Mouse (Mus musculus): ENCODE measurements around the gene Sept1. TPM values are rescaled to one million over a fixed set of nuclear protein-coding genes. Genes with fewer than 3 reads are reported as not detected.
"Not testable (repeated sequence)": the region's sequence is repeated elsewhere in the genome, so short reads cannot be mapped to it uniquely, and the experiment has no call there.

The Sept1 gene
- total and polyA plus RNA-seq, 3 experiments: 51.1 to 263 (median 128) TPM

GRCm38 (mm10) chr7:127184720-127185119 lies 48.2 kb downstream of the Sept1 start:
- Histone ChIP-seq H3K36me3 (replicated peaks) (peaks cover 26% of the 10 kb centered on the region), H3K4me1 (ENCODE audit: insufficient read depth, low read depth, low read length) (peaks cover 87% of the 10 kb centered on the region), H3K27me3 (ENCODE audit: insufficient read depth, low read length) (no peaks in the 10 kb centered on the region), H3K4me3 (ENCODE audit: low read depth, low read length) (no peak overlapping the region), H3K9me3 (replicated peaks) (no peaks in the 10 kb centered on the region)
- no peak for DNase-seq (ENCODE audit: low spot score)
- TF ChIP-seq GATA1 (IDR thresholded peaks at IDR 0.05; ENCODE audit: borderline replicate concordance, low read length): no peak
- no peak for TF ChIP-seq TAL1 (conservative IDR thresholded peaks at IDR 0.05; ENCODE audit: low read depth, low read length)
- no peak for TF ChIP-seq GATA2 (IDR thresholded peaks at IDR 0.05; ENCODE audit: borderline replicate concordance, low read depth, low read length)
- TF ChIP-seq POLR2AphosphoS5 (IDR thresholded peaks at IDR 0.05; ENCODE audit: insufficient replicate concordance, low read depth, low read length): no peak
- no peak for TF ChIP-seq CTCF (IDR thresholded peaks at IDR 0.05; ENCODE audit: low read depth, low read length)
- no peak for ATAC-seq (ENCODE audit: extremely low read depth, insufficient number of reproducible peaks, low FRiP score, poor library complexity, severe bottlenecking)

- Histone ChIP-seq H3K27me3 (ENCODE audit: insufficient read depth, low read length) (no peaks in the 10 kb centered on the region), H3K4me1 (ENCODE audit: insufficient read depth, low read depth, low read length) (peaks cover 79% of the 10 kb centered on the region), H3K9me3 (replicated peaks) (peaks cover 4% of the 10 kb centered on the region; the same call in 1 of the 2 replicates), H3K4me3 (ENCODE audit: low read depth, low read length) (no peak overlapping the region), H3K36me3 (replicated peaks) (peaks cover 18% of the 10 kb centered on the region)
- ATAC-seq (ENCODE audit: extremely low read depth, insufficient number of reproducible peaks, low FRiP score, poor library complexity, severe bottlenecking) (no peak), DNase-seq (ENCODE audit: low spot score) (no peak)
- TF ChIP-seq GATA1 (IDR thresholded peaks at IDR 0.05; ENCODE audit: borderline replicate concordance, low read length): no peak
- TF ChIP-seq CTCF (IDR thresholded peaks at IDR 0.05; ENCODE audit: low read depth, low read length): 0 out of 2 replicates have a peak, but pooled peaks have one; percentile 29
Measured at GRCm38 (mm10) chr7:127183828-127184227, 49.1 kb downstream of the Sept1 start.

- DNase-seq (ENCODE audit: low spot score): peak; percentile 60
- peaks cover 13% of the 10 kb centered on the region for H3K36me3 ChIP-seq (replicated peaks)
- no peak for TF ChIP-seq GATA1 (IDR thresholded peaks at IDR 0.05; ENCODE audit: borderline replicate concordance, low read length)
- TF ChIP-seq CTCF (IDR thresholded peaks at IDR 0.05; ENCODE audit: low read depth, low read length): no peak
- peak; percentile 78 for TF ChIP-seq TAL1 (conservative IDR thresholded peaks at IDR 0.05; ENCODE audit: low read depth, low read length)
- no peak for TF ChIP-seq GATA2 (IDR thresholded peaks at IDR 0.05; ENCODE audit: borderline replicate concordance, low read depth, low read length)
- no peak for TF ChIP-seq POLR2AphosphoS5 (IDR thresholded peaks at IDR 0.05; ENCODE audit: insufficient replicate concordance, low read depth, low read length)
- peak; percentile 58 for ATAC-seq (ENCODE audit: extremely low read depth, insufficient number of reproducible peaks, low FRiP score, poor library complexity, severe bottlenecking)
- peaks cover 4% of the 10 kb centered on the region; the same call in 1 of the 2 replicates for H3K9me3 ChIP-seq (replicated peaks)
- H3K4me3 ChIP-seq (ENCODE audit: low read depth, low read length): no peak overlapping the region
- H3K27me3 ChIP-seq (ENCODE audit: insufficient read depth, low read length): no peaks in the 10 kb centered on the region
- peaks cover 74% of the 10 kb centered on the region for H3K4me1 ChIP-seq (ENCODE audit: insufficient read depth, low read depth, low read length)
Measured at GRCm38 (mm10) chr7:127183345-127183744, 49.6 kb downstream of the Sept1 start.

- not testable (repeated sequence) for H3K36me3 ChIP-seq (replicated peaks); H3K9me3 ChIP-seq (replicated peaks)
Measured at GRCm38 (mm10) chr7:127181724-127182123, 51.2 kb downstream of the Sept1 start.

GRCm38 (mm10) chr7:127180783-127181182 lies 52.1 kb downstream of the Sept1 start:
- H3K9me3 ChIP-seq (replicated peaks): peaks cover 4% of the 10 kb centered on the region; the same call in 1 of the 2 replicates
- TF ChIP-seq TAL1 (conservative IDR thresholded peaks at IDR 0.05; ENCODE audit: low read depth, low read length) (no peak), GATA2 (IDR thresholded peaks at IDR 0.05; ENCODE audit: borderline replicate concordance, low read depth, low read length) (no peak), GATA1 (IDR thresholded peaks at IDR 0.05; ENCODE audit: borderline replicate concordance, low read length) (no peak), CTCF (IDR thresholded peaks at IDR 0.05; ENCODE audit: low read depth, low read length) (no peak), POLR2AphosphoS5 (IDR thresholded peaks at IDR 0.05; ENCODE audit: insufficient replicate concordance, low read depth, low read length) (no peak)
- H3K27me3 ChIP-seq (ENCODE audit: insufficient read depth, low read length): no peaks in the 10 kb centered on the region
- peak; percentile 62 for ATAC-seq (ENCODE audit: extremely low read depth, insufficient number of reproducible peaks, low FRiP score, poor library complexity, severe bottlenecking)
- DNase-seq (ENCODE audit: low spot score): no peak
- peaks cover 73% of the 10 kb centered on the region for H3K4me1 ChIP-seq (ENCODE audit: insufficient read depth, low read depth, low read length)
- H3K4me3 ChIP-seq (ENCODE audit: low read depth, low read length): no peak overlapping the region; the same call in 1 of the 2 replicates
- peaks cover 2% of the 10 kb centered on the region for H3K36me3 ChIP-seq (replicated peaks)

More at GRCm38 (mm10) chr7:127181724-127182123, 51.2 kb downstream of the Sept1 start:
- ATAC-seq (ENCODE audit: extremely low read depth, insufficient number of reproducible peaks, low FRiP score, poor library complexity, severe bottlenecking); DNase-seq (ENCODE audit: low spot score); H3K4me3 ChIP-seq (ENCODE audit: low read depth, low read length); H3K27me3 ChIP-seq (ENCODE audit: insufficient read depth, low read length): not testable (repeated sequence)
- H3K4me1 ChIP-seq (ENCODE audit: insufficient read depth, low read depth, low read length): peaks cover 78% of the 10 kb centered on the region

- Histone ChIP-seq H3K9me3 (replicated peaks) (peaks cover 4% of the 10 kb centered on the region; the same call in 1 of the 2 replicates), H3K36me3 (replicated peaks) (peaks cover 2% of the 10 kb centered on the region), H3K4me1 (ENCODE audit: insufficient read depth, low read depth, low read length) (peaks cover 54% of the 10 kb centered on the region), H3K4me3 (ENCODE audit: low read depth, low read length) (no peak overlapping the region), H3K27me3 (ENCODE audit: insufficient read depth, low read length) (no peaks in the 10 kb centered on the region)
- TF ChIP-seq POLR2AphosphoS5 (IDR thresholded peaks at IDR 0.05; ENCODE audit: insufficient replicate concordance, low read depth, low read length) (no peak), GATA1 (IDR thresholded peaks at IDR 0.05; ENCODE audit: borderline replicate concordance, low read length) (no peak), TAL1 (conservative IDR thresholded peaks at IDR 0.05; ENCODE audit: low read depth, low read length) (no peak), CTCF (IDR thresholded peaks at IDR 0.05; ENCODE audit: low read depth, low read length) (no peak), GATA2 (IDR thresholded peaks at IDR 0.05; ENCODE audit: borderline replicate concordance, low read depth, low read length) (no peak)
- ATAC-seq (ENCODE audit: extremely low read depth, insufficient number of reproducible peaks, low FRiP score, poor library complexity, severe bottlenecking): no peak
- no peak for DNase-seq (ENCODE audit: low spot score)
Measured at GRCm38 (mm10) chr7:127176937-127177336, 56.0 kb downstream of the Sept1 start.

- Histone ChIP-seq H3K4me1 (ENCODE audit: insufficient read depth, low read depth, low read length) (peaks cover 51% of the 10 kb centered on the region), H3K27me3 (ENCODE audit: insufficient read depth, low read length) (no peaks in the 10 kb centered on the region), H3K9me3 (replicated peaks) (peaks cover 2% of the 10 kb centered on the region), H3K36me3 (replicated peaks) (no peaks in the 10 kb centered on the region), H3K4me3 (ENCODE audit: low read depth, low read length) (no peak overlapping the region)
- ATAC-seq (ENCODE audit: extremely low read depth, insufficient number of reproducible peaks, low FRiP score, poor library complexity, severe bottlenecking): no peak
- TF ChIP-seq GATA1 (IDR thresholded peaks at IDR 0.05; ENCODE audit: borderline replicate concordance, low read length) (no peak), CTCF (IDR thresholded peaks at IDR 0.05; ENCODE audit: low read depth, low read length) (no peak), GATA2 (IDR thresholded peaks at IDR 0.05; ENCODE audit: borderline replicate concordance, low read depth, low read length) (no peak), TAL1 (conservative IDR thresholded peaks at IDR 0.05; ENCODE audit: low read depth, low read length) (no peak), POLR2AphosphoS5 (IDR thresholded peaks at IDR 0.05; ENCODE audit: insufficient replicate concordance, low read depth, low read length) (no peak)
- DNase-seq (ENCODE audit: low spot score): no peak
Measured at GRCm38 (mm10) chr7:127166501-127166900, 66.4 kb downstream of the Sept1 start.

Data from G1E (cell line).